Mouse (Mus musculus): ENCODE data around the gene Rmdn2. TPM values are rescaled to one million over a fixed set of nuclear protein-coding genes. Genes with fewer than 3 reads are reported as not detected.

The Rmdn2 gene
- total RNA-seq, 2 experiments from 2014 or later: 10.6 to 12.8 TPM

- no peak for DNase-seq (ENCODE audit: low spot score in 2 of 2)
Measured at GRCm38 (mm10) chr17:79615897-79616296, 4.2 kb downstream of the Rmdn2 start.

- DNase-seq (ENCODE audit: low spot score in 2 of 2): no peak
Measured at GRCm38 (mm10) chr17:79616621-79617020, 5.0 kb downstream of the Rmdn2 start.

GRCm38 (mm10) chr17:79618455-79618854, 6.8 kb downstream of the Rmdn2 start:
- no peak for DNase-seq (ENCODE audit: low spot score in 2 of 2)

GRCm38 (mm10) chr17:79618984-79619383, 7.3 kb downstream of the Rmdn2 start:
- DNase-seq (ENCODE audit: low spot score in 2 of 2): no peak

- DNase-seq (ENCODE audit: low spot score in 2 of 2): no peak
Measured at GRCm38 (mm10) chr17:79622050-79622449, 10.4 kb downstream of the Rmdn2 start.

- no peak for DNase-seq (ENCODE audit: low spot score in 2 of 2)
Measured at GRCm38 (mm10) chr17:79622574-79622973, 10.9 kb downstream of the Rmdn2 start.

- no peak for DNase-seq (ENCODE audit: low spot score in 2 of 2)
Measured at GRCm38 (mm10) chr17:79623841-79624240, 12.2 kb downstream of the Rmdn2 start.

- DNase-seq (ENCODE audit: low spot score in 2 of 2): no peak
Measured at GRCm38 (mm10) chr17:79626241-79626816, 14.7 kb downstream of the Rmdn2 start.

- no peak for DNase-seq (ENCODE audit: low spot score in 2 of 2)
Measured at GRCm38 (mm10) chr17:79649893-79650292, 38.2 kb downstream of the Rmdn2 start.

GRCm38 (mm10) chr17:79650297-79650696, 38.6 kb downstream of the Rmdn2 start:
- no peak for DNase-seq (ENCODE audit: low spot score in 2 of 2)

GRCm38 (mm10) chr17:79653171-79653570, 41.5 kb downstream of the Rmdn2 start:
- no peak for DNase-seq (ENCODE audit: low spot score in 2 of 2)

- DNase-seq (ENCODE audit: low spot score in 2 of 2): no peak
Measured at GRCm38 (mm10) chr17:79654187-79654586, 42.5 kb downstream of the Rmdn2 start.

GRCm38 (mm10) chr17:79657785-79658184, 46.1 kb downstream of the Rmdn2 start:
- no peak for DNase-seq (ENCODE audit: low spot score in 2 of 2)

- no peak for DNase-seq (ENCODE audit: low spot score in 2 of 2)
Measured at GRCm38 (mm10) chr17:79658452-79658851, 46.8 kb downstream of the Rmdn2 start.

- no peak for DNase-seq (ENCODE audit: low spot score in 2 of 2)
Measured at GRCm38 (mm10) chr17:79658863-79659262, 47.2 kb downstream of the Rmdn2 start.

- peak; percentile 80 to 84 for DNase-seq (ENCODE audit: low spot score in 2 of 2)
Measured at GRCm38 (mm10) chr17:79661387-79661786, 49.7 kb downstream of the Rmdn2 start.

GRCm38 (mm10) chr17:79661848-79662247, 50.2 kb downstream of the Rmdn2 start:
- no peak for DNase-seq (ENCODE audit: low spot score in 2 of 2)

- no peak for DNase-seq (ENCODE audit: low spot score in 2 of 2)
Measured at GRCm38 (mm10) chr17:79663393-79664105, 51.9 kb downstream of the Rmdn2 start.

GRCm38 (mm10) chr17:79664106-79664417, 52.4 kb downstream of the Rmdn2 start:
- no peak for DNase-seq (ENCODE audit: low spot score in 2 of 2)

GRCm38 (mm10) chr17:79670837-79671236, 59.2 kb downstream of the Rmdn2 start:
- DNase-seq (ENCODE audit: low spot score in 2 of 2): no peak

GRCm38 (mm10) chr17:79695106-79695505, 83.4 kb downstream of the Rmdn2 start:
- DNase-seq (ENCODE audit: low spot score in 2 of 2): no peak

- DNase-seq (ENCODE audit: low spot score in 2 of 2): no peak
Measured at GRCm38 (mm10) chr17:79695541-79695940, 83.9 kb downstream of the Rmdn2 start.

GRCm38 (mm10) chr17:79699197-79699596, 87.5 kb downstream of the Rmdn2 start:
- no peak for DNase-seq (ENCODE audit: low spot score in 2 of 2)

Data from layer of hippocampus, postnatal 10 days (tissue).